Mouse (Mus musculus): ENCODE measurements around the gene Tmed1.
"Not testable (repeated sequence)": the region's sequence is repeated elsewhere in the genome, so short reads cannot be mapped to it uniquely, and the experiment has no call there.

The Tmed1 gene

DNA sequence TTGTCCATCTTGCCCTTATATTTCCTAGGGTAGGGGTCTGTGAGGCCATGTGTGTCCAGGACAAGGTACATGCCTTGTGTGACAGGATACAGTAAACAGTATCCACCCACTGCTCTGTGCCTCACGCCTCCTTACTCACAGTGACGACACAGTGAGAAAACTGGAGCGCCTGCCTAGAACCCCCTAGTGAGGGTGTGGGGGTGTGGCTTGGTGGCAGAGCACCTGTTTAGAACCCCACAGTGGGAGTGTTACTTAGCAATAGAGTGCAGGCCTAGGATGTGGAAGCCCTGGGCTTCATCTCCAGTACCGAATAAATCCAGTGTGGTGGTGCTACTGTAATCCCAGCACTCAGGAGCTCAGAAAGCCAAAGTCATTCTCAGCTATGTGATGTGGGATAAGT lies 37.1 kb downstream of the Tmed1 start:
- no peak for DNase-seq (ENCODE audit: low read depth, low spot score)

GRCm38 (mm10) chr9:21469032-21470024 lies 40.7 kb downstream of the Tmed1 start:
- DNase-seq (ENCODE audit: low read depth, low spot score): no peak

GRCm38 (mm10) chr9:21464565-21464928 lies 45.5 kb downstream of the Tmed1 start:
- DNase-seq (ENCODE audit: low read depth, low spot score): not testable (repeated sequence)

DNA sequence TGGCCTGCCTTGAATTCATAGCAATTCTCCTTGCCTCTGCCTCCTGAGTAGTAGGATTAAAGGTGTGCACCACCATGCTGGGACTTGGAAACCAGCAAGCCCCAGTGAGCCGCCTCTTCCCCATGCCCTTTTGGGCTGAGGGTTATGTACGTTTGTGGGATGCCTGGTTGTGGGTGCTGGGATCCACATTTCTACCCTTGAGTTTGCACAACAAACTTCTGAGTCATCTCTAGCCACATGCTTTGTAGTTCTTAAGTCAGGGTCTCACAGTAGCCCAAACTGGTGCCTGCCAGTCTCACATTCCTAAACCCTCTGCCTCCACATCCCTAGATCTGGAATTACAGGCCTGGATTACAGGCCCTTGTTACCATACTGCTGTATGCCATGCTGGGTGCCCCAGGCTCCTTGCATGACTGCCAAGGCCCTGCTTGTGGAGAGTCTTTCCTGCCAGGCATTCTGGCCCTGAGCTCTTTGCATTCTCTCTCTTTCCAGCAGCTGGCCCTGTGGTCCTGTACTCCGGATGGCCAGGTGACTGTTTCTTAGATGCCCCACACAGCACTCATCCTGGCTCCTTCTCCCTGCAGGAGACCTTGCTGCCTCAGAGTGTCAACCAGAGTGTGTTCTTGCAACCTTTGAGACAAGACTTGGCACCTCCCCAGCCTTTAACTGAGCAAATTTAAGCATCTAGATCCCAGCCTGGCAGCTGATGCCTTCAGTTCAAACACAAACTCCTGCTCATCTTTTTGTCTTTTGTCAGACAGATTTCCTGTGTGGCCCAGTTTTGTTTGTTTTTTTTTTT lies 46.1 kb downstream of the Tmed1 start:
- no peak for DNase-seq (ENCODE audit: low read depth, low spot score)

- DNase-seq (ENCODE audit: low read depth, low spot score): no peak
Observed at GRCm38 (mm10) chr9:21463138-21463590, 46.9 kb downstream of the Tmed1 start.

- no peak for DNase-seq (ENCODE audit: low read depth, low spot score)
Observed at GRCm38 (mm10) chr9:21460400-21460940, 49.6 kb downstream of the Tmed1 start.

DNA sequence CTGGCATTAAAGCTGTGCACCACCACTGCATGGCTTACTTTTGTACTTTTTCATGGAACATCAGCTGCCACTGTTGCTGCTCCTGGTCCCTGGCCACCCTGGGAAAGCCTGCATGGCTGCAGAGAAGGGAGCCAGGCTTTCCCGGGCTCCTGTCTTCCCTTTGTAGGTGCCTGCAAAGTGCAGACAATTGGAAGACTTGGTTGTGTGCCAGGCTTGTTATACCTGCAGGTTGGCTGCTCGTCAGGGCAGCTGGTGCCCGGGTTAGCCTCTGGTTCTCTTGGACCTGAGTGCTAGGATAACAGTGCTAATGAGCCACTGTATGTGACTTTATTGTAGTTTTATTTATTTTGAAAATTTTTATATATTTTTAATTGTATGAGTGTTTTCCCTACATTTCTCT lies 51.2 kb downstream of the Tmed1 start:
- DNase-seq (ENCODE audit: low read depth, low spot score): no peak
